Mouse (Mus musculus): Measurements from ENCODE around the gene Prkce. TPM values are rescaled to one million over a fixed set of nuclear protein-coding genes. Genes with fewer than 3 reads are reported as not detected.

Gene Prkce
- total and polyA plus RNA-seq, 3 experiments, result 2.0 to 6.1 (median 2.7) TPM

- Histone ChIP-seq H3K4me1 (ENCODE audit: insufficient read depth, low read depth, low read length) (peaks cover 7% of the 10 kb centered on the region), H3K27me3 (ENCODE audit: insufficient read depth, low read length) (peaks cover 12% of the 10 kb centered on the region), H3K36me3 (replicated peaks) (no peaks in the 10 kb centered on the region), H3K9me3 (replicated peaks) (no peaks in the 10 kb centered on the region), H3K4me3 (ENCODE audit: low read depth, low read length) (no peak overlapping the region)
- no peak for DNase-seq (ENCODE audit: low spot score)
- TF ChIP-seq CTCF (IDR thresholded peaks at IDR 0.05; ENCODE audit: low read depth, low read length) (no peak), GATA2 (IDR thresholded peaks at IDR 0.05; ENCODE audit: borderline replicate concordance, low read depth, low read length) (no peak), TAL1 (conservative IDR thresholded peaks at IDR 0.05; ENCODE audit: low read depth, low read length) (no peak), GATA1 (IDR thresholded peaks at IDR 0.05; ENCODE audit: borderline replicate concordance, low read length) (no peak), POLR2AphosphoS5 (IDR thresholded peaks at IDR 0.05; ENCODE audit: insufficient replicate concordance, low read depth, low read length) (no peak)
- ATAC-seq (ENCODE audit: extremely low read depth, insufficient number of reproducible peaks, low FRiP score, poor library complexity, severe bottlenecking), result no peak
Measured at GRCm38 (mm10) chr17:86292711-86293110, 125.1 kb downstream of the Prkce start.

- H3K4me3 ChIP-seq (ENCODE audit: low read depth, low read length), result no peak overlapping the region; the same call in 1 of the 2 replicates
- no peaks in the 10 kb centered on the region for H3K9me3 ChIP-seq (replicated peaks)
- H3K4me1 ChIP-seq (ENCODE audit: insufficient read depth, low read depth, low read length), result peaks cover 7% of the 10 kb centered on the region
- peaks cover 10% of the 10 kb centered on the region for H3K27me3 ChIP-seq (ENCODE audit: insufficient read depth, low read length)
- ATAC-seq (ENCODE audit: extremely low read depth, insufficient number of reproducible peaks, low FRiP score, poor library complexity, severe bottlenecking) (peak; percentile 50), DNase-seq (ENCODE audit: low spot score) (peak; percentile 59)
- no peak for TF ChIP-seq GATA2 (IDR thresholded peaks at IDR 0.05; ENCODE audit: borderline replicate concordance, low read depth, low read length)
- 0 out of 2 replicates have a peak, but pooled peaks have one; percentile 18 for TF ChIP-seq CTCF (IDR thresholded peaks at IDR 0.05; ENCODE audit: low read depth, low read length)
- no peaks in the 10 kb centered on the region for H3K36me3 ChIP-seq (replicated peaks)
Measured at GRCm38 (mm10) chr17:86293247-86293744, 125.7 kb downstream of the Prkce start.

- DNase-seq (ENCODE audit: low spot score), result no peak
- Histone ChIP-seq H3K36me3 (replicated peaks) (no peaks in the 10 kb centered on the region), H3K4me1 (ENCODE audit: insufficient read depth, low read depth, low read length) (peaks cover 57% of the 10 kb centered on the region), H3K9me3 (replicated peaks) (no peaks in the 10 kb centered on the region), H3K4me3 (ENCODE audit: low read depth, low read length) (no peak overlapping the region), H3K27me3 (ENCODE audit: insufficient read depth, low read length) (no peaks in the 10 kb centered on the region; the same call in 1 of the 2 replicates)
- no peak for ATAC-seq (ENCODE audit: extremely low read depth, insufficient number of reproducible peaks, low FRiP score, poor library complexity, severe bottlenecking)
- TF ChIP-seq POLR2AphosphoS5 (IDR thresholded peaks at IDR 0.05; ENCODE audit: insufficient replicate concordance, low read depth, low read length) (no peak), GATA1 (IDR thresholded peaks at IDR 0.05; ENCODE audit: borderline replicate concordance, low read length) (no peak), TAL1 (conservative IDR thresholded peaks at IDR 0.05; ENCODE audit: low read depth, low read length) (no peak), CTCF (IDR thresholded peaks at IDR 0.05; ENCODE audit: low read depth, low read length) (no peak), GATA2 (IDR thresholded peaks at IDR 0.05; ENCODE audit: borderline replicate concordance, low read depth, low read length) (no peak)
Measured at GRCm38 (mm10) chr17:86299576-86299975, 132.0 kb downstream of the Prkce start.

- H3K4me3 ChIP-seq (ENCODE audit: low read depth, low read length), result peak overlapping the region; percentile 72
- DNase-seq (ENCODE audit: low spot score), result peak; percentile 84
- H3K4me1 ChIP-seq (ENCODE audit: insufficient read depth, low read depth, low read length), result peaks cover 66% of the 10 kb centered on the region
- 0 out of 2 replicates have a peak, but pooled peaks cover under 1% of the 10 kb centered on the region for H3K27me3 ChIP-seq (ENCODE audit: insufficient read depth, low read length)
- no peaks in the 10 kb centered on the region for H3K36me3 ChIP-seq (replicated peaks)
- TF ChIP-seq TAL1 (conservative IDR thresholded peaks at IDR 0.05; ENCODE audit: low read depth, low read length), result peak; percentile 75
- no peak for TF ChIP-seq GATA2 (IDR thresholded peaks at IDR 0.05; ENCODE audit: borderline replicate concordance, low read depth, low read length)
- TF ChIP-seq CTCF (IDR thresholded peaks at IDR 0.05; ENCODE audit: low read depth, low read length), result no peak
- TF ChIP-seq GATA1 (IDR thresholded peaks at IDR 0.05; ENCODE audit: borderline replicate concordance, low read length), result no peak
- TF ChIP-seq POLR2AphosphoS5 (IDR thresholded peaks at IDR 0.05; ENCODE audit: insufficient replicate concordance, low read depth, low read length), result no peak
- H3K9me3 ChIP-seq (replicated peaks), result no peaks in the 10 kb centered on the region
- peak; percentile 79 for ATAC-seq (ENCODE audit: extremely low read depth, insufficient number of reproducible peaks, low FRiP score, poor library complexity, severe bottlenecking)
Measured at GRCm38 (mm10) chr17:86300774-86301595, 133.4 kb downstream of the Prkce start.

- Histone ChIP-seq H3K9me3 (replicated peaks) (no peaks in the 10 kb centered on the region), H3K27me3 (ENCODE audit: insufficient read depth, low read length) (0 out of 2 replicates have a peak, but pooled peaks cover 2% of the 10 kb centered on the region), H3K4me1 (ENCODE audit: insufficient read depth, low read depth, low read length) (peaks cover 68% of the 10 kb centered on the region), H3K4me3 (ENCODE audit: low read depth, low read length) (no peak overlapping the region; the same call in 1 of the 2 replicates), H3K36me3 (replicated peaks) (no peaks in the 10 kb centered on the region)
- TF ChIP-seq GATA1 (IDR thresholded peaks at IDR 0.05; ENCODE audit: borderline replicate concordance, low read length), result no peak
- no peak for TF ChIP-seq GATA2 (IDR thresholded peaks at IDR 0.05; ENCODE audit: borderline replicate concordance, low read depth, low read length)
- TF ChIP-seq TAL1 (conservative IDR thresholded peaks at IDR 0.05; ENCODE audit: low read depth, low read length), result no peak
- TF ChIP-seq POLR2AphosphoS5 (IDR thresholded peaks at IDR 0.05; ENCODE audit: insufficient replicate concordance, low read depth, low read length), result no peak
- no peak for TF ChIP-seq CTCF (IDR thresholded peaks at IDR 0.05; ENCODE audit: low read depth, low read length)
- no peak for DNase-seq (ENCODE audit: low spot score)
- no peak for ATAC-seq (ENCODE audit: extremely low read depth, insufficient number of reproducible peaks, low FRiP score, poor library complexity, severe bottlenecking)
Measured at GRCm38 (mm10) chr17:86302266-86302665, 134.7 kb downstream of the Prkce start.

GRCm38 (mm10) chr17:86302861-86303331 lies 135.3 kb downstream of the Prkce start:
- 0 out of 2 replicates have a peak, but pooled peaks cover 2% of the 10 kb centered on the region for H3K27me3 ChIP-seq (ENCODE audit: insufficient read depth, low read length)
- ATAC-seq (ENCODE audit: extremely low read depth, insufficient number of reproducible peaks, low FRiP score, poor library complexity, severe bottlenecking), result no peak
- no peak for TF ChIP-seq TAL1 (conservative IDR thresholded peaks at IDR 0.05; ENCODE audit: low read depth, low read length)
- no peak for TF ChIP-seq POLR2AphosphoS5 (IDR thresholded peaks at IDR 0.05; ENCODE audit: insufficient replicate concordance, low read depth, low read length)
- DNase-seq (ENCODE audit: low spot score), result no peak
- no peaks in the 10 kb centered on the region for H3K36me3 ChIP-seq (replicated peaks)
- peaks cover 68% of the 10 kb centered on the region for H3K4me1 ChIP-seq (ENCODE audit: insufficient read depth, low read depth, low read length)
- no peak overlapping the region; the same call in 1 of the 2 replicates for H3K4me3 ChIP-seq (ENCODE audit: low read depth, low read length)
- no peaks in the 10 kb centered on the region for H3K9me3 ChIP-seq (replicated peaks)

Data from G1E (cell line).